In the genomic region with DNA sequence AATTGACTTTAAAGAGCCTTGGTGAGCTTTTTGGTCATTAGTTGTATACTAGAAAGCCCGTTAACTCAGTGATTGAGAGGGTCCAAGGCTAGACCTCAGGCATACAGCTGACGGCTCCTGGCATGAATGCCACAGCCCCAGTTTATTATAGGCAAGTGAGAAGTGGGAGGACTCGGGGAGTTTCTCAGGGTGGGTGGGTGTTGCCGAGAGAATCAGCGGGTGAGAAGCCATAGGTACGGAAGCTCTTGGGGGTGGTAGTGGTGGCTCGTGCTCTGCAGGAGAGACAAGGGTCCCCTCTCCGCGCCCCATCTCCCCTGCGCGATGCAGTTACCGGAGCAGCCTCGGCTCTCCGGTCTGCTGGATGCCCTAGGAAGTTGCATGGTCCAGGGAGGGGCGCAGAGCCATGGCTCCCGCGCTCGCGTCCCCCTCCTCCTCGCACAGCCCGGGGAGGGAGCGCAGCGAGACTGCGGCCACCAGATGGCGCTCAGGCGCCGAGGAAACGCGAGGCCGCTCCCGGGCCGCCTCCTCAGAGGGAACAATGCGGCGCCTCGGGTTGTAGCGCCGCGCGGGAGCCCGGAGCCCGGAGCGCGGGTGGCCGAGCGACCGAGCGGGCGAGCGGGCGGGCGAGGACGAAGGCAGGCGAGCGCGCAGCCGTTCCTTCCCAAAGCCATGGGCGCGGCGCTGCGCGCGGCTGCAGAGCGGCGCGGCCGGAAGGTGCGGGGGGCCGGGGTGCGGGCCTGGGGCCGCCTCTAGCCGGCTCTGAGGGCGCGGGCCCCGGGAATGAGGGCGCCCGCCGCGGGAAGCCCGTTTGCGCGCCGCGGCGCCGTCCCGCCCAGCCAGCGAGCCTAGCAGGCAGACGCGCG, we compare ENCODE assay signal across 8 mouse cellular contexts. TPM values are rescaled to one million over a fixed set of nuclear protein-coding genes. Genes with fewer than 3 reads are reported as not detected.
DNase-seq lines count a peak whose midpoint lies in the region; ATAC-seq and TF ChIP-seq lines count a peak whose summit lies in the region.

Gene Mgat5b, plus strand, starts transcription at position 541 of the 863 bp plus-strand sequence.

- H3K4me1 ChIP-seq in bone marrow, adult 2 months (ENCODE audit: control insufficient read depth, insufficient read depth, low read length): no peaks in the 10 kb centered on the region; the same call in 1 of the 2 replicates
- H3K4me1 ChIP-seq in embryonic facial prominence, embryonic 13.5 days: peaks cover 22% of the 10 kb centered on the region
- H3K4me1 ChIP-seq in kidney, adult 2 months (ENCODE audit: control insufficient read depth, insufficient read depth, low read length): no peaks in the 10 kb centered on the region
- 0 out of 2 replicates have a peak, but pooled peaks cover 3% of the 10 kb centered on the region for H3K4me1 ChIP-seq in limb, embryonic 11.5 days (ENCODE audit: control insufficient read depth, insufficient read depth, low read length)
- peaks cover 53% of the 10 kb centered on the region for H3K4me1 ChIP-seq in midbrain, embryonic 13.5 days (replicated peaks)
- peaks cover 2% of the 10 kb centered on the region; the same call in 1 of the 2 replicates for H3K4me1 ChIP-seq in small intestine, adult 2 months (ENCODE audit: control insufficient read depth, insufficient read depth, insufficient read length, low read length)

- no peak for TF ChIP-seq POLR2A in bone marrow, adult 2 months (IDR thresholded peaks at IDR 0.05; ENCODE audit: borderline replicate concordance, control insufficient read depth, low read depth, low read length)
- TF ChIP-seq POLR2A in kidney, adult 2 months (IDR thresholded peaks at IDR 0.05; ENCODE audit: low read depth, low read length): no peak
- no peak for TF ChIP-seq POLR2A in small intestine, adult 2 months (IDR thresholded peaks at IDR 0.05; ENCODE audit: low read depth, low read length)

- peak within 1 kb of the TSS; percentile 75 for H3K9ac ChIP-seq in embryonic facial prominence, embryonic 13.5 days
- H3K9ac ChIP-seq in limb, embryonic 11.5 days (ENCODE audit: low read length): peak within 1 kb of the TSS; percentile 85
- H3K9ac ChIP-seq in midbrain, embryonic 13.5 days (replicated peaks): peak within 1 kb of the TSS; percentile 98

- peak; percentile 80 for TF ChIP-seq CTCF in bone marrow, adult 2 months (IDR thresholded peaks at IDR 0.05; ENCODE audit: control insufficient read depth, insufficient read depth, low read length)
- TF ChIP-seq CTCF in kidney, adult 2 months (conservative IDR thresholded peaks at IDR 0.05; ENCODE audit: insufficient read depth, insufficient read length, low read depth, low read length): peak; percentile 75
- peak; percentile 80 for TF ChIP-seq CTCF in small intestine, adult 2 months (IDR thresholded peaks at IDR 0.05; ENCODE audit: extremely low read depth, insufficient read length, insufficient replicate concordance, low read depth, low read length)

- no peaks in the 10 kb centered on the region for H3K9me3 ChIP-seq in embryonic facial prominence, embryonic 13.5 days
- no peaks in the 10 kb centered on the region for H3K9me3 ChIP-seq in limb, embryonic 11.5 days (ENCODE audit: control insufficient read depth, low read length)
- H3K9me3 ChIP-seq in midbrain, embryonic 13.5 days: no peaks in the 10 kb centered on the region

- peak within 1 kb of the TSS; percentile 90 for H3K4me2 ChIP-seq in embryonic facial prominence, embryonic 13.5 days
- H3K4me2 ChIP-seq in limb, embryonic 11.5 days (ENCODE audit: low read depth, severe bottlenecking): peak within 1 kb of the TSS; percentile 99
- peak within 1 kb of the TSS; percentile 61 for H3K4me2 ChIP-seq in midbrain, embryonic 13.5 days (replicated peaks)

- peaks cover 68% of the 10 kb centered on the region for H3K27me3 ChIP-seq in embryonic facial prominence, embryonic 13.5 days
- peaks cover 10% of the 10 kb centered on the region for H3K27me3 ChIP-seq in kidney, adult 2 months (replicated peaks; ENCODE audit: control insufficient read depth, insufficient read depth, low read length)
- peaks cover 45% of the 10 kb centered on the region for H3K27me3 ChIP-seq in limb, embryonic 11.5 days (ENCODE audit: control insufficient read depth, insufficient read depth, low read length)
- peaks cover 26% of the 10 kb centered on the region for H3K27me3 ChIP-seq in midbrain, embryonic 13.5 days
- peaks cover 36% of the 10 kb centered on the region for H3K27me3 ChIP-seq in small intestine, adult 2 months (ENCODE audit: control insufficient read depth, insufficient read depth, low read length)

- 2% methylated on average over 88 of the region's 90 CpGs for WGBS in bone marrow, adult 2 months
- 2% methylated on average over 83 of the region's 90 CpGs for WGBS in embryonic facial prominence, embryonic 13.5 days
- WGBS in kidney, adult 2 months: 1% methylated on average over 86 of the region's 90 CpGs
- 1% methylated on average over 53 of the region's 90 CpGs for WGBS in limb, embryonic 11.5 days
- WGBS in midbrain, embryonic 13.5 days: under 1% methylated on average over 80 of the region's 90 CpGs
- 2% methylated on average over 89 of the region's 90 CpGs for WGBS in small intestine, adult 2 months

- no peak within 1 kb of the TSS for H3K4me3 ChIP-seq in bone marrow, adult 2 months (replicated peaks; ENCODE audit: control insufficient read depth, low read depth, low read length)
- peak within 1 kb of the TSS; percentile 57 for H3K4me3 ChIP-seq in embryonic facial prominence, embryonic 13.5 days
- peak within 1 kb of the TSS; percentile 17; the same call in 1 of the 2 replicates for H3K4me3 ChIP-seq in kidney, adult 2 months (ENCODE audit: insufficient read depth, low read depth, low read length)
- peak within 1 kb of the TSS; percentile 47 for H3K4me3 ChIP-seq in limb, embryonic 11.5 days (ENCODE audit: low read depth, low read length)
- H3K4me3 ChIP-seq in midbrain, embryonic 13.5 days (replicated peaks): peak within 1 kb of the TSS; percentile 67
- H3K4me3 ChIP-seq in small intestine, adult 2 months (ENCODE audit: low read depth, low read length): peak within 1 kb of the TSS; percentile 57

- no peaks in the 10 kb centered on the region for H3K36me3 ChIP-seq in embryonic facial prominence, embryonic 13.5 days
- no peaks in the 10 kb centered on the region for H3K36me3 ChIP-seq in kidney, adult 2 months (ENCODE audit: control insufficient read depth, insufficient read depth, low read length)
- no peaks in the 10 kb centered on the region for H3K36me3 ChIP-seq in limb, embryonic 11.5 days (ENCODE audit: control insufficient read depth, insufficient read depth, low read length)
- H3K36me3 ChIP-seq in midbrain, embryonic 13.5 days: peaks cover 4% of the 10 kb centered on the region
- no peaks in the 10 kb centered on the region for H3K36me3 ChIP-seq in small intestine, adult 2 months (ENCODE audit: control insufficient read depth, insufficient read depth, low read length)

- no peak within 1 kb of the TSS for H3K27ac ChIP-seq in bone marrow, adult 2 months (ENCODE audit: control insufficient read depth, insufficient read depth, low read depth, low read length, poor library complexity)
- no peak within 1 kb of the TSS for H3K27ac ChIP-seq in embryonic facial prominence, embryonic 13.5 days
- H3K27ac ChIP-seq in kidney, adult 2 months (ENCODE audit: insufficient read depth, low read depth, low read length): no peak within 1 kb of the TSS
- H3K27ac ChIP-seq in limb, embryonic 11.5 days (replicated peaks; ENCODE audit: low read depth, low read length): no peak within 1 kb of the TSS
- peak within 1 kb of the TSS; percentile 81 for H3K27ac ChIP-seq in midbrain, embryonic 13.5 days
- H3K27ac ChIP-seq in small intestine, adult 2 months (ENCODE audit: insufficient read depth, low read depth, low read length): no peak within 1 kb of the TSS

- peak; percentile 69; the same call in 1 of the 2 replicates for ATAC-seq in embryonic facial prominence, embryonic 13.5 days (ENCODE audit: insufficient number of reproducible peaks, insufficient read depth, low FRiP score, low TSS enrichment, low read depth)
- peak; percentile 70 for ATAC-seq in limb, embryonic 11.5 days (ENCODE audit: insufficient number of reproducible peaks, low FRiP score, low TSS enrichment, low read depth)
- ATAC-seq in midbrain, embryonic 13.5 days: peak; percentile 92

- DNase-seq in heart, adult 8-10 months (ENCODE audit: low spot score): peak; percentile 29
- DNase-seq in kidney, adult 2 months: peak; percentile 71
- DNase-seq in limb, embryonic 11.5 days (ENCODE audit: low spot score): peak; percentile 94
- DNase-seq in adipocyte (ENCODE audit: low spot score): no peak

RNA-seq across cellular contexts. Expression of gene Mgat5b, which starts in this region (rescaled TPM):
- polyA plus RNA-seq in bone marrow, adult 2 months (2011; ENCODE audit: insufficient read depth, insufficient read length, low replicate concordance, missing spikeins): not detected in 2 replicates
- polyA plus RNA-seq in embryonic facial prominence, embryonic 13.5 days (2015; fragmentation: Nextera tagmentation; extraction: Ambion mirVana): 1.7 and 3.3 TPM in 2 replicates
- under 1 TPM in 3 of 4 experiments, not detected in 1; 0.14 to 0.78 (median 0.19) TPM for total RNA-seq in heart, adult 8-10 months (2022)
- 0.94 and 1.4 TPM in 2 replicates for polyA plus RNA-seq in kidney, adult 2 months (2012; rRNA removed)
- 0.62 and 0.99 TPM in 2 replicates for polyA plus RNA-seq in limb, embryonic 11.5 days (2014; fragmentation: Nextera tagmentation; extraction: Ambion mirVana)
- 16.8 and 21.8 TPM in 2 replicates for polyA plus RNA-seq in midbrain, embryonic 13.5 days (2015; fragmentation: Nextera tagmentation; extraction: Ambion mirVana)
- polyA plus RNA-seq in small intestine, adult 2 months (2012; rRNA removed): 0.03 and 0.04 TPM in 2 replicates

Comparison
In these comparisons a context has a peak if more than half of its experiments do, and no peak if none do; other contexts are left out.
1. Peak in DNase-seq in heart, adult 8-10 months; RNA of the gene not detected or under 1 TPM.
2. Peak in DNase-seq, ATAC-seq, H3K4me3 ChIP-seq, H3K9ac ChIP-seq and H3K4me2 ChIP-seq in limb, embryonic 11.5 days; RNA of the gene not detected or under 1 TPM.